Mouse (Mus musculus): Measurements from ENCODE around the gene Cct5. TPM values are rescaled to one million over a fixed set of nuclear protein-coding genes. Genes with fewer than 3 reads are reported as not detected.

The Cct5 gene
- polyA plus RNA-seq (2012; rRNA removed) = 207 and 215 TPM in 2 replicates

DNA sequence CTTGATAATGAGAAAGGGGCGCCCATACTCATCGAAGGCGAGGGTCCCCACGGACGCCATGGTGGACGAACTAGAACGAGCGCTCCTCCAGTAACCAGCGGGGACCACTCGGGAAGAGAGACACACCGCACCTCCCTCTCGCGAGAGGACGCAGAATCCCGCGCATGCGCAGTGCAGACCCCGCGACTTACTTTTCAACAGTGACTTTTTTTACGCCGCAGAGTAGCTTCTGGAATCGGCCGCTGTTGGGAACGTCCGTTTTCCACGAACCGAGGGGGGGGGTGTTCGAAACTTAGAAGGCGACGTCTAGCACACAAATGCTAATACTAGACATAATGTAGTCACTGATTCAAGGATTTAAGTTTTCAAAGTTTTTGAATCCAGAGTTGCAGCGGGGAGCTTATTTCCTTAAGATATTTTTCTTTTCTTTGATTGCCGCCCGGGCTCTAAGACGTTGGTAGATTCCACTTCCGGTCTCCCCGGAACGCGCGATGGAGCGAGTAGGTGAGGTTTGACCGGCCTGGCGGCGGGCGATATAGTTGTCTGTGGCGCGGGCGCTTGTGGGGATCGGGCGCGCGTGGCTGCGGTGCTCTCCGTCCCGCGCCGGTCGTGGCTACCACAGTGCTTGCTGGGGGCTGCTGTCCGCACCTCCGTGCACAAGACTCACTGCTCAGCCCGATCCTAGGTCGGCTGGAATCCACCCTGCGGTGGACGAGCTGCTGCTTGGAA lies at the start of gene Cct5, which contains the start of gene Fam173b:
Gene Cct5 (minus strand): TSS at position 159 of the 729 bp plus-strand sequence.
Gene Fam173b (plus strand): TSS at position 207 of the 729 bp plus-strand sequence.
- DNase-seq (ENCODE audit: low spot score) = peak; percentile 100

DNA sequence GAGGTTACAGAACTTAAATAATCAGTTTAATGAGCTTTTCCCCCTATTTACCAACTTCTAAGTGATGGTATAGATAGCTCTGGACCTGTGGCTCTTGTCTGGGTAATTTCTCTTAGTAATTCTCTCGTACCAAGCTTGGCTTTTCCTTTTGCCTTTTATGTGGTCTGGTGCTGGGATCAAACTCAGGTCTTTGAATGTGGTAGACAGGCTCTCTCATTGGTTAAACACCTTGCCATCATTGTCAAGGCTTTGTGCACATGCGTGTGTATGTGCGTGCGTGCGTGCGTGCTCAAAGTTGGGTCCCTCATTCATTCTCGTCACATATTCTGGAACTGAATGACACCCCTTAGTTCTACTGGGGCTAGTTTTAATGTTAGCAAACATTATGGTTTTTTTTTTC lies 49.2 kb upstream of the Cct5 start:
- no peak for DNase-seq (ENCODE audit: low spot score)

DNA sequence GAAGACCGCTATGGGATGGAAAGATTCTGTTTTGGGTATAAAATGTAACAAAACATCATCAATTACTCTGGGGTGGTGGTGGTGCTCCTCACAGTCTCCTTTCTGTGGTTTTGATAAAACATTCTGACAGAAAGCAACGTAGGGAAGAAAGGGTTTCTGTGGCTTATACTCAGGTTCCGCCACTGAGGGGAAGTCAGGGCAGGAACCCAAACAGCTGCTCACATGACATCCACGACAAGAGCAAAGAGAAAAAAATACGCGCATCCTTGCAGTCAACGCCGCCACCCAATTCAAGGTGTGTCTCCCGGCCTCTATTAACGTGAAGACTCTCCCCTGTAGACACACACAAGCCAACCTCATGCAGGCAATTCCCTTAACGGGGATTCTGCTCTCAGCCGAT lies 48.1 kb upstream of the Cct5 start:
- DNase-seq (ENCODE audit: low spot score) = no peak

DNA sequence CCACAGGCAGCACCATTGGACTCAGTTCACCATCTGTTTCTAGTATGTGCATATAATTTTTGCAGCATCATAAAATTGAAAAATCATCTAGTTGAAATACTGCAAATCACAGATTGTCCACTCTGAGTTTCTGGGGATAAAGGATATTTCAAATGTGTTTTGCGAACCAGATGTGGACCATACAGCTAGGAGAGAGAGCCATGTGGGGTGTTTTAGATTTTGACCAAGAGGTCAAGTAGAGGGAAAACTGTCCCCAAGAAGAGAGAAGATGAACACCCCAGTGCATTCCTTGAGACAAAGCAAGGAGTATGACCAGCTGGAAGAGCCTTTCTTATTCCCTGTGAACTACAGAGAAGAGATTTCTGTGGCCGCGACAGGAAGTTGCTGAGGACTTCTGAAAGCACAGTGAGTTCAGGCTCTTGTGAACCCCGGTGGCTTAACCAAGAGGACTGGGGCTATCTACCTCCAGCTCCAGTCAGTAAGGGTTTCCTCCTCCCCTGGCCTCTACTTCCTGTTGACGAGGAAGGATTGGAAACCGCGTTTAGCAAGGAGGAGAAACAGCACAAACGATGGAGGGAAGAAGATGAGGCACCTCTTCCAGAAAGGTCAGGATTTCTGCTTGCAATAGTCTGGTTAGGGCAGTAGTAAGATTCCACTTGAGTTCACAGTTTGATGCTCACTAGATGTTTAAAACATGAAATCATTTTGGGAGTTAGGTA lies 46.4 kb upstream of the Cct5 start:
- DNase-seq (ENCODE audit: low spot score) = no peak

DNA sequence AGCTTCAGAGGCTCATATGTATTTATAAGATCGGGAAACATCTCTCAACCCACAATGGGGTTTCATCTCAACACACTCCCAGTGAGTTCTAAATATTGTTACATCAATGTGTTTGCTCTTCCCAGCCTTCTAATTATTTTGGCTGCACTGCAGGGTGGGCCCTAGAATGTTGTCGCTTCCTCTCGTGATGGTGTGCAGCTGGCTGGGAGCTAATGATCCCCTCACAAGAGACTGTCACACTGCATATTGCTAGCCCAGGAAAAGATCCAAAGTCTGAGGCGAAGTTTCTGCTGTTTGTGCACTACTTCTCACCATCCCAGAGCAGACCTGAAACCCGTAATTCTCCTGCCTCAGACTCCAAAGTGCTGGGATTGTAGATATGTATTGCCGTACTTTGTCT lies 45.6 kb upstream of the Cct5 start:
- DNase-seq (ENCODE audit: low spot score) = no peak

DNA sequence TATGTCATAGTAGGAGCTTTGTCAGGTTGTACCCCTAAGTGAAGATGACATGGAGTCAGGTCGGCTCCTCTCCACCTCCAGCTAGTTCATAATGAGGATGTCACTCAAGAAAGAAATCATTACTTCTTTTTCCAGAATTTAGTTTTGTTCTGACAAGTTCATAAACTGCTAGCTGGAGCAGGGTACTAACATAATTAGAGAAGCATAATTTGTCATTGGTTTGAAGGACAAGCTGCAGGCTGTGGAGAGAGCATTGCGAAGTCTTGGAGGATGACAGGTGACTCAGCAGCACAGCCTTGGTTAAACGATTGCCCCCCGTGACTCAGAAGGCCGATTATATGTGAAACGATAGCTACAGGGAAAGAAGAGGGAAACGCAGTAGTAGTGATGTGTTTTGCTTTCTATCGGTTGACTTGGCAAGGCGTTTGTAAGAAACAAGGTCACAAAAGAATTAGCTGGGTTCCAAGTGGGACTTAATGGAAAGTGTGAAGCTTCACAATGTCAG lies 34.5 kb upstream of the Cct5 start:
- no peak for DNase-seq (ENCODE audit: low spot score)

DNA sequence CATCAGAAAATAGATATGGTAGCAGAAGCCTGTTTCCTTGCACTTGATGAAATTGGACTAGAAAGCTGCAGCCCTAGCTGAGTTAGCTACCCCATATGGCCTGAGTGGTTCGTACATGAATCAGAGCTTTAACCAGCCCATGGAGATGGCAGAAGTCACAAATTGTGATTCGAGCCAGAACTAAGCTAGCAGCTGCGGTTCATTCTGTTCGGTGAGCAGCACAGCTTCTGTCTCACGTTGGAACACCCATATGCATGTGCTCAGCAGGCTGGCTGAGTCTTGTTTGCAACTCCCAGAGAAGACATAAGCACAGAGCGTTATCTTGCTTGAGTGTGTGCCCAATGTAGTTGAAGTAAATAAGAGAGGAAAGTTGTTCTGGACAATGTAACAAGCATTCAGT lies 33.0 kb upstream of the Cct5 start:
- no peak for DNase-seq (ENCODE audit: low spot score)

DNA sequence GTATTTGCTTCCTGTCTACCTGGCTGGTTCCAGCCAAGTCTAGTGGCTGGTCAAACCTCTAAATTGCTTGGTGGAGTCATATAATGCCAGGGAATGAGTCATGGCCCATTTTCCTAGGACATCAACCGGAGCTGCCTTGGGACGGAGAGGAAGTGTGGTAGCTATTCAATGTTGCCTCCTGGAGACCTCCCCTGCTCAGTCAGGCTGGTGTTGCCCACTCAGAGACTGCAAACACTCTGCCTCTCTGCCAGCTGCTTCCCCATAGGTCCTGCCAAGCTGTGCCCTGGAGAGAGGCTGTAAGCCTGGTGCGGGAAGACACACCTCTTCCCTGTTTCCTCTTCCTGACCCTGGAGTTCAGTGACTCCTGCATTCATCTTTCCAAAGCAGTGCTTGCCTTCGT lies 30.9 kb upstream of the Cct5 start:
- DNase-seq (ENCODE audit: low spot score) = no peak

DNA sequence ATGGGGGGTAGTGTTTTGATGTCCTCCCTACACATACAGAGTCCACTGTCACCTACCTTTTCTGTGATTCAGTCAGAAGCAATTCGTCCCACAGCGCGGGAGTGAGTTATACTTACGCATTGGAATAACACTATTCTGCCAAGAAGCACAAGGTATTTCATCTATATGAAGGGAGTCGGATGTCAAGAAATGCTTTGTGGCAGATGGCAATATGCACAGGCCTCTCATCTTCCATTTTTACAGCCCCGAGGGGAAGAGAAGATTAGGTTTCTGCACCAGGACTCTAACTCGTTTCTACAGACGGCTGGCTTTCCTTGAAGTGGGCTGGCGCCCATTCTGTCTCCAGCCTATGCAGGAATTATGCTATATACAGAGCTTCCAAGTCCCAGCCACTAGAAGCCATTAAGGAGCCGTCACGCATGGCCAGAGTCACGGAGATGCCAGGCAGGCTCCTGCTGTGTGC lies 29.8 kb upstream of the Cct5 start:
- no peak for DNase-seq (ENCODE audit: low spot score)

DNA sequence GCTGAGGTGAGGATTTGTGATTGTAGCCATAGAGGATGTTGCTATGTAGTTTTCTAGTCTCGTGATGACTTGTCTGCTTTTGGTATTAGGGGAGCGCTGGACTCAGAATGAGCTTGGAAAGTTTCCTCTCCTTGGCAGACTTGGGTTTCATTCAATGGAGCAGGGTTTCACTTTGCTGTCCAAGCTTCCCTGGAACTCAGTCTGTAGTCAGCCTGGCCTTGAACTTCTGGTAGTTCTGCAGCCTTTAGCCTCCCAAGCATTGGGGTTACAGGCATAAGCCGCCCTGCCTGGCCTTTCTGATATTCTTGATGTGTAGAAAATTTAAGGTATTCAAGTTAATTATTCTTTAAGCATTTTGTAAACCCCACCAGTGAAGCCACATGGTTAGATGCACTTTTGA lies 28.0 kb upstream of the Cct5 start:
- DNase-seq (ENCODE audit: low spot score) = no peak

DNA sequence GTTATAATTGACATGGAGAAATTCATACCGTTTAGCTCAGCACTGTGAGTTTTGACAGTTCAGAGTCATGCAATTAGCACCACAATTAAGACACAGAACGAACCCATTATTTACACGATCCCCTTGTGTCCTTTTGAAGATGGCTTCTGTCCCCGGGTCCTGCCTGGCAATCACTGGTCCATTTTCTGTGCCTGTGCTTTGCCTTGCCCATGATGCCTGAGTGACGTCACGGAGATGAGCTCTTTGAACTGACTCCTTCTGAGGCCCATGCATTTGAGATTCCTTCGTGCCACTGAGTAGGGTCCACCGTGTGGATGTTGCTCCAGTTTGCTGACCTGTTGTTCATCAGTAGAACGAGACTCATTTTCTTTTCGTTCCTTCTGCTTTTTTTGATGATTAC lies 26.6 kb upstream of the Cct5 start:
- DNase-seq (ENCODE audit: low spot score) = no peak

DNA sequence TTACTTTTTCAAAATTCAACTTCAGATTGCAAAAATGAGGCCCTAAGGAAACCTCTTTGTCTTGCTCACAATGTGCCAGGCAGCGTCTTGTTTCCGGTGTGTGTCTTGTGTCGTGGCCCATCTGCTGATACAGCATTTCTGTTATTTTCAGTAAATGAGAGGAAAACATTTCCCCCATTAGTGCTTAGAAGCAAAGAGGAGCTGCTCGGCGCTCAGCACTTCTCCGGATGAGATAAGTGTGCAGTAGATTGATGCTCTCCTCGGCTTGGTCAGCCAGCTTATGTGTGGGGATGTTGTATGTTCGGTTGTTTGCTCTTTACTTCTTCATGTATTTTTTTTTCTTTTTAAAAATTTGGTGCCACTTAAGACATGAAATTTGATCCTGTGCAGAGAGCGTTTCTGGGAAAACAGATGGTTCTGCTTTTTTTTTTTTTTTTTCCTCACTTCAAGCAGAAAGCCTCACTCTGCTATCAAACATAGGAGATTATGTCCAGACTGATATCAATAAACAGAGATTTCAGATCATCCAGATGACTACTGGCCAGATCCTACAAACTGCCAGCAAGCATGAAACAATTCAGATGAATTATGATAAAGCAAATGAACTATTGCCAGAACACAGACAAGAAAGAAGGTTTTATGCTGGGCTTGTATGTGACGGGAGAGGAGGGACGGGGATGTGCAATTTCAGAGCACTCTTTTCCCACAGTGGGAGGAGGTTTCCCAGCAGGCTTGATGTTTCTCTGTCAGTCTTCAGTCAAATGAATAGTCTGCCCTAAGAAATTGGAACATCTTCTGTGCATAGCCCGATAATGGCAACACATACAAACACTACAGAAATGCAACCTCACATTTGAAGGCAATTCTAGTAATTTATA lies 25.9 kb upstream of the Cct5 start:
- DNase-seq (ENCODE audit: low spot score) = no peak

DNA sequence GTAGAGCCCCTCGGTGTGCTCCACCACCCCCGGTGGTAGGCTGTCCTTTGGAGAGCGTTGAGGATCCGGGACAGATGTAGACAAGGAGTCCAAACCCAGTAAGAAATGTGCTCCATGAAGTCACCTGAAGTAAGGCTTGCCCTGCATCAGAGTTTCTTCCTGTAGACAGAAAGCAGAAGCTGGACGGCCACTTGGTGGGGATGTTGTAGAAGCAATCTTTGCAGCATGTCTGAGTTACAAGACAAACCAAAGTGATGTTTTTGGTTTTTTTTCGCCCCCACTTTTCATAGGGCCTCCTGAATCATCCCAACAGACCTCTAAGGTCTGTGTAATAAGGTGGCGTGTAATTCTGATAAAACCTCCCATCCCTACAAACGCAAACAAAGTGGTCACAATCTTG lies 17.9 kb upstream of the Cct5 start:
- no peak for DNase-seq (ENCODE audit: low spot score)

DNA sequence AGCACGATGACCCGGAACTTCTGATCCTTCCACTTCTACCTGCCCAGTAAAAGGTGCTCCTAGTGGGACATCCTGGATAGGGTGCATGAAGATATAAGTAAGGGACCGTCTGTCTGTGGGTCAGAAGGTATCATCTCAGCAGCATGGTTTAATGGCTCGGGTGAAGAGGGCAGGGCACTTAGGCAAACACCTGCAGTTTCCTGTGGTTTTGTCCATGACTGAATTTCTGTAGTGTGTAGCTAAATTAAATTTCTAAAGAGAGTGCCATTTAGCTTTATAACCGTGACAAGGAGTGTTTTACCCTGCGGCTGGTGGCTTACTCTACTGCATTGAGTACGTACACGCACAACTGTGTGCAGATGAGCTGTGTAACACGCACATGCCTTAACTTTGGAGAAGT lies 15.7 kb upstream of the Cct5 start:
- no peak for DNase-seq (ENCODE audit: low spot score)

DNA sequence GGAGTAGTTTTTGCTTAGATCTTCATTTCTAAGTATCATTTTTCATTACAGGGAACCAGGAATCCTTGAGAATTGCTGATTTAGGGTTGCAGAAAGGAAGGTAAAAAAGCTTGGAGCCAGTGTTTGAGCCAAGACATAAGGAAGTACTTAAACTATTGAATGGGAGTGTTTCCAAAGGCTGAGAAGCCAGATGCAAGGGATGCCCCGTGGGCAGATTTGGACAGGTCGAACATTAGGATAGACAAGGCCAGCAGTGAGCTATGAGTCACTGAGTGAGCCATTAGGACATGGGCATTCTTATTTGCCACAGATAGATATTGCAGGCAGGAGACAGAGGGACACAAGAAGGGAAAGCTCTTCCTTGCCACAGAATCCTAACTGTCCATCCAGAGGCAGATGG lies 13.1 kb upstream of the Cct5 start:
- DNase-seq (ENCODE audit: low spot score) = no peak

DNA sequence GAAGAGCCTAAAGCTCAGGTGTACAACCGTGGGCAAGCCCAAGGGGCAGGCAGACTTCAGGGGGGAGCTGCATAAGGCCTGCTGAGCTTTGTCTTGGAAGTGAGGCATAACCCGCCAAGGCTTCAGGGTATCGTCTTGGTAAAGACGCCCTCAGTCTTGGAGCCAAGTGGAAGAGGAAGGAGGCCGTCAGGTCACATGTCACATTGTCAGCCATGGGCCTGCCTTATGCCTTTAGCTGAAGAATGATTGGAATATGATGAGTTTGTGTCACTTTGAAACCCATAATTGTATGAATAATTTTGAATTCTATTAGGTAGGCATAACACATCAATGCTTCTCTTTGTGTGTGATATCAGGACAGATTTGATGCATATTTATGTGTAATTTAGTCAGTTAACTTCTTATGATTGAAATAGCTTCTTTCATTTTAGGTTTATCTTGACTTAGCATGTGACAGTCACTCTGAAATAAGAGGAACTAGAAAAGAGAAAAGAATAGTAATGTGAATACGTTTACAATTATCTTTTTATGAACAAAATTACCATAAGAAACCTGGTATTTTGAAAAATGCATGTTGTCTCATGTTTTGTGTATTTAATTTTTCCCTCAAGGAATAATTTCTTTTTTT lies 12.3 kb upstream of the Cct5 start:
- DNase-seq (ENCODE audit: low spot score) = no peak

DNA sequence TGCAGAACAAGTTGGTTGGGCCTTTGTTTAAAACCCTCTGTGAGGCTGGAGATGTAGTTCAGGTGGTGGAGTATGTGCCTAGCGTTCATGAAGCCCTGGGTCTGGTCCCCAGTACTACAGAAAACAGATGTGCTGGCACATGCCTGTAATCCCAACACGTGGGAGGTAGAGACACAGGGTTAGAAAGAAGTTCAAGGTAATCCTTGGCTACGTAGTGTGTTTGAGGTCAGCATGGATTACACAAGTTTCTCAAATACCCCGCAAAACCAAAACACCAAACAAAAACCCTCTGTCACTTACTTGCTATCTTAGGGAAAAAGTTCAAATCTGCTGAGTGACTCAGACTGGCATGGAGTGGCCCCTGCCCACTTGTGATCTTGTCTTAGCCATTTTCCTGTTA lies 10.4 kb upstream of the Cct5 start:
- no peak for DNase-seq (ENCODE audit: low spot score)

DNA sequence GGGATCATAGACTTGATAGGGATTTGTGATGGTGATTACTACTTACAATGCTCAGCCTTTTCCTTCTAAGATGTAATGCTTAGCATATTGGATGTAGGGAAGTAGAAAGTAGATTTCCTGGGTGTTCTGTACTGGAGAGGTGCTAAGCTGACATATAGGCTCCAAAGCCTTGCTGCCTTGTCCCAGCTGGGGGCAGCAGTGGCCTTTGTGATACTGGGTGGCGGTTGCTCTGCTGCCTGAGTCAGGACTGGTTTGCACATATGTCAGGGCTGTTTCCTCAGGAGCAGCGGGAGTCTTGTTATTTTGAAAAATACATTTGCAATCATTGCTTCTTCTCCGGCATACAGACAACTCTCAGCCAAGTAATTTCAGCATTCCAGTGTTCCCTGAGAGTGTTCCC lies 9.4 kb upstream of the Cct5 start:
- no peak for DNase-seq (ENCODE audit: low spot score)

DNA sequence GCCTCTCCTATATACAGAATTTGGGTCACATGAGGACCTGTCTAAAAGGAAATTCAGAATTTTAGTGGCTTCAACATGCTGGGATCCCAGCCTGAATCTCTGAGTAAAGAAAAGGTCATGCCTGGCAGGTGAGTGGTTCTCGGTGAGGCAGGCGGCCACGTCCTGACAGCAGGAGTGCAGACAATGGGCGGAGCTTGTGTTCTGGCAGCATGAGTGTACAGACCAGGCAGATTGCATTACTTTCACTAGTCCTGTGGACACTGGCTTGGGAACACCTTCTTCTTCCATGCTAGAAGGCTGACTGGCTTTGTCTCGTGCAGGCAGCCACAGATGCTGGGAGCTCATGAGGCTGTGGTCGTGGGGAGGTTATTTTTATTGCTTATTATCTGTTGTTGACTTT lies 5.2 kb upstream of the Cct5 start:
- DNase-seq (ENCODE audit: low spot score) = no peak

DNA sequence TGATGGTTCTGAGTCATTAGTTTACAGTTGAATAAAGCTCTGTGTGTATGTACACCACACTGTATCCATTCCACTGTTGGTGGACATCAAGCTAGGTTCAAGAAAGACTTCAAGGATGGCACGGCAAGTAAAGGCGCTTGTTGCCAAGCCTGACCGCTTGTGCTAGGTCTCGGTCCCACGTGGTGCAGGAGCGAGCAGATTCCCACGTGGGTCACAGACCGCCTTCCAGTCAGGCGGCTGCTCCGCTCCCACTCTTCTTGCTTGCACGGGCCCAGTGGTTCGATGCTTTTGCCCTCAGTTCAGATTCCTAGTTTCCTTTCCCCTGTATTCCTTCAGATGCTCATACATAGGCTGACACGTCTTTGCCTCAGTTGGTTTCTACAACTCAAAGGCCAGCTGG lies 1.5 kb upstream of the Cct5 start:
- no peak for DNase-seq (ENCODE audit: low spot score)

DNA sequence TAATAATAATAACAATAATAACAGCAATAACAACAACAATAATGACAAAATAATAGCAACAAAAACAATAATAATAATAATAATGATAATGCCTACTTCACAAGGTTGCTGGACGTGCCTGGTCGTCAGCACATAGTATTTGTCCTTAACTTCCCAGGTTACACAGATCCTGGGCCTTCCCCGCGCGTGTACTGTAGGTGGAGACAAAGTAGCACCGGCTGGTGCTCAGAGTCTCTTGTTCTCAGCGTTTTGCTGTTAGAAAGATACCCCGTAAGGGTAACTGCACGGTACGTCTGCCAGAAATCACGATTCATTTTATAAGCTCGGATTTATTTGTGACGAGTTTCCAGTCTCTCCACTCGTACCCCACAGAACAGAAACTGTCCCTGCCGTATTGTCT lies 822 bp upstream of the Cct5 start:
- no peak for DNase-seq (ENCODE audit: low spot score)

DNA sequence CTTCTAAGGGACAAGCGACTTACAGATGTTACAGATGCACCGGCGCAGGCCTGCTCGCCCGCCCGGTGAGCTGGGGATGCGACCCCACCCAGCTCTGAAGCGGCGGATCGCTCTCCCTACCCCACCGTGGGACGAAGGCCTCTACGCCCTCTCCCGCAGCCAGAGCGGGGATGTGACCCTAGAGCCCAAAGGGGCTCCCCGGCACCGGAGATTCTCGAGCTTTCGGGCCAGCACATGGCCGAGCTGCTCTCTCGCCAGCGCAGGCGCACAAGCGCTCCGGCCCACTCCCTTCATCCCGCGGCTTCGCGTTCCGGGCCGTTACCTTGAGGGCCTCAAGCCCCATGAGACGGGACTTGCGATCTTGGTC lies 342 bp downstream of the Cct5 start:
- no peak for DNase-seq (ENCODE audit: low spot score)

Measured in urinary bladder, adult 2 months (tissue).